Mouse (Mus musculus): ENCODE data around the gene Coq8a. TPM values are rescaled to one million over a fixed set of nuclear protein-coding genes. Genes with fewer than 3 reads are reported as not detected.

Coq8a gene
- polyA plus RNA-seq, 1 experiment from 2014 or later, result 2.7 TPM

DNA sequence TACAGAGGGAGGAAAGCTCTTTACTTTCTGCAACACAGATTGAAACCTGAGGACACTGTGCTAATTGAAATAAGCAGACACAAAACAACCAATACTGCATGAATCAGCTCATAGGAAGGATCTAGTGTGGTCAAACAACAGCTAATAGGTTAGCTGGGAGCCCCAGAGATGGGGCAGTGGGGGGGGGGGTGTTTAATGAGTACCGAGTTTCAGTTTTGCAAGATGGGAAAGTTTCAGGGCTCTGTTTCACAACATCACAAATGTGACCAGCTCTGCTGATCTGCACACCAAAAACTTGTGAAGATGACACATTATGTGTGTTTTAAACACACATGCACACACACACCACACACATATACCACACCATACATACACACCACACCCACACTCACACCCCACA, 22.6 kb upstream of the Coq8a start:
- H3K36me3 ChIP-seq (replicated peaks), result no peaks in the 10 kb centered on the region
- H3K4me1 ChIP-seq, result peaks cover 13% of the 10 kb centered on the region
- no peaks in the 10 kb centered on the region; the same call in none of the 2 replicates for H3K27me3 ChIP-seq (replicated peaks)
- H3K9ac ChIP-seq, result no peak overlapping the region
- ATAC-seq (replicated peaks), result no peak
- H3K9me3 ChIP-seq, result no peaks in the 10 kb centered on the region
- no peak overlapping the region for H3K4me3 ChIP-seq
- H3K27ac ChIP-seq, result no peak overlapping the region
- 89% methylated on average over 1 of the region's 1 CpGs for WGBS
- no peak overlapping the region for H3K4me2 ChIP-seq

DNA sequence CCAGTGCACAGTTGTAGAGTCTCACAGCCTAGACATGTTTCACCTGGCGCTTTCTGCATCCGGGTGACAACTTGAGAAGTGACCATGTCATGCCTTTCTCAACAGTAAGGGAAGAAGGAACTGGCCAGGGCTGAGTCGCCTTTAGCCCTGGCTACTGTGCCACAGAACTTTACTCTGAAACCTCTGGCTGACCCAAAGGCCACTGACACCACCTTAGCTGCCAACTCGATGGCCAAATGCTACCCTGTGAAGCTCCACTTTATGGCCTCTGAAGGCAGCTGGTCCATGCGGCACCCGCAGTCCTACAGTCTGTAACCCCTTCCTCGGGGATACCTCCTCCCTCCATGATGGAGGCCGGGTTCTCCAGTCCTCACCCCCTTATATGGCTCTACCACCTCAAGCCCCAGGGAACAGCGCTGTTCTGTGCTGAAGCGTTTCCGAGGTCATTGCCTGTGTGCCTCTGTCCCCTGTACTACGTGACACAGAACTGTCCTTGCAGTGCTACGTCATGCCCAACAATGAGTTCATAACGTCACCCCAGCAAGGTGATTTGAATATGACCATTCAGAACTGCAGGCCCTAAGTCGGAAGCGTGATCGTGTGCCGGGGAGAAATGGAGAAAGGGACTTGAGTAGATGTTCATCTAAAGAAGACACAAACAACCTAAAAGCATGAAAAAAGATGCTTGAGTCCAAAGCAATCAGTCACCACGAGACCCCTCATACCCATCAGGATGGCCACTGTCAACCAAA, 21.6 kb upstream of the Coq8a start:
- H3K27ac ChIP-seq, result no peak overlapping the region
- H3K36me3 ChIP-seq (replicated peaks), result no peaks in the 10 kb centered on the region
- H3K9ac ChIP-seq, result no peak overlapping the region
- peaks cover 7% of the 10 kb centered on the region for H3K4me1 ChIP-seq
- no peaks in the 10 kb centered on the region for H3K9me3 ChIP-seq
- ATAC-seq (replicated peaks), result no peak
- 92% methylated on average over 19 of the region's 19 CpGs for WGBS
- H3K4me3 ChIP-seq, result no peak overlapping the region
- H3K4me2 ChIP-seq, result no peak overlapping the region
- H3K27me3 ChIP-seq (replicated peaks), result no peaks in the 10 kb centered on the region; the same call in none of the 2 replicates

- no peaks in the 10 kb centered on the region for H3K9me3 ChIP-seq
- no peaks in the 10 kb centered on the region for H3K27me3 ChIP-seq (replicated peaks)
- H3K27ac ChIP-seq, result no peak overlapping the region
- no peak overlapping the region for H3K4me2 ChIP-seq
- no peak overlapping the region for H3K9ac ChIP-seq
- WGBS, result 66% methylated on average over 5 of the region's 5 CpGs
- H3K4me1 ChIP-seq, result no peaks in the 10 kb centered on the region
- no peaks in the 10 kb centered on the region for H3K36me3 ChIP-seq (replicated peaks)
- no peak for ATAC-seq (replicated peaks)
- H3K4me3 ChIP-seq, result no peak overlapping the region
These were observed 17.3 kb upstream of the Coq8a start for GRCm38 (mm10) chr1:180216541-180217276.

- no peaks in the 10 kb centered on the region for H3K36me3 ChIP-seq (replicated peaks)
- no peaks in the 10 kb centered on the region for H3K4me1 ChIP-seq
- H3K9me3 ChIP-seq, result no peaks in the 10 kb centered on the region
- H3K9ac ChIP-seq, result no peak overlapping the region
- no peaks in the 10 kb centered on the region for H3K27me3 ChIP-seq (replicated peaks)
- no peak overlapping the region for H3K4me2 ChIP-seq
- H3K27ac ChIP-seq, result no peak overlapping the region
- 15% methylated on average over 4 of the region's 4 CpGs for WGBS
- H3K4me3 ChIP-seq, result no peak overlapping the region
- 0 out of 2 replicates have a peak, but pooled peaks have one; percentile 42 for ATAC-seq (replicated peaks)
These were observed 15.6 kb upstream of the Coq8a start for GRCm38 (mm10) chr1:180215044-180215443.

GRCm38 (mm10) chr1:180212911-180213310, 13.5 kb upstream of the Coq8a start:
- 90% methylated on average over 5 of the region's 5 CpGs for WGBS
- Histone ChIP-seq H3K36me3 (replicated peaks) (no peaks in the 10 kb centered on the region), H3K4me1 (no peaks in the 10 kb centered on the region), H3K27ac (no peak overlapping the region), H3K9ac (no peak overlapping the region), H3K4me3 (no peak overlapping the region), H3K4me2 (no peak overlapping the region), H3K9me3 (no peaks in the 10 kb centered on the region), H3K27me3 (replicated peaks) (no peaks in the 10 kb centered on the region)
- no peak for ATAC-seq (replicated peaks)

- Histone ChIP-seq H3K27ac (no peak overlapping the region), H3K4me2 (no peak overlapping the region), H3K4me1 (no peaks in the 10 kb centered on the region), H3K36me3 (replicated peaks) (no peaks in the 10 kb centered on the region), H3K27me3 (replicated peaks) (no peaks in the 10 kb centered on the region), H3K9ac (no peak overlapping the region), H3K9me3 (no peaks in the 10 kb centered on the region), H3K4me3 (no peak overlapping the region)
- ATAC-seq (replicated peaks), result no peak
- 82% methylated on average over 9 of the region's 9 CpGs for WGBS
These were observed 11.4 kb upstream of the Coq8a start for GRCm38 (mm10) chr1:180210781-180211271.

DNA sequence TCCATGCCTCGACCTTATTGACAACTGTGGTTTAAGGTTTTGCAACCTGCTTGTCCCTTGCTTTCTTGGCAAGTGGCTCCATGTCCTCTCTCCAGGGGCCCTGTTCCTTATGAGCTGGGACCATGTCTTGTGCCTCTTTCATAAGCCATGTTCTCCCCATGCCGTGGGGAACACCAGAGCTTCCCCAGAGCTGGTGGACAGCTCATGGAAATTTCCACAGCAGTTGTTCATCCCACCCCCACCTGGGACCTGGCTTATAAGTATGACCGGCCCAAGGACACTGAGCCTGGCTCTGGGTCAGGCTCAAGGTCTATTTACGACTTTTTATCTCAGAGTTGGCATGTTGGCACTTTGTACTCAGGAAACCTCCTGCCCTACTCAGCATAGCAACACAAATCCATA, 10.6 kb upstream of the Coq8a start:
- Histone ChIP-seq H3K4me1 (no peaks in the 10 kb centered on the region), H3K27ac (no peak overlapping the region), H3K27me3 (replicated peaks) (no peaks in the 10 kb centered on the region), H3K9me3 (no peaks in the 10 kb centered on the region), H3K9ac (no peak overlapping the region), H3K4me3 (no peak overlapping the region), H3K36me3 (replicated peaks) (no peaks in the 10 kb centered on the region), H3K4me2 (no peak overlapping the region)
- 73% methylated on average over 4 of the region's 4 CpGs for WGBS
- ATAC-seq (replicated peaks), result no peak

DNA sequence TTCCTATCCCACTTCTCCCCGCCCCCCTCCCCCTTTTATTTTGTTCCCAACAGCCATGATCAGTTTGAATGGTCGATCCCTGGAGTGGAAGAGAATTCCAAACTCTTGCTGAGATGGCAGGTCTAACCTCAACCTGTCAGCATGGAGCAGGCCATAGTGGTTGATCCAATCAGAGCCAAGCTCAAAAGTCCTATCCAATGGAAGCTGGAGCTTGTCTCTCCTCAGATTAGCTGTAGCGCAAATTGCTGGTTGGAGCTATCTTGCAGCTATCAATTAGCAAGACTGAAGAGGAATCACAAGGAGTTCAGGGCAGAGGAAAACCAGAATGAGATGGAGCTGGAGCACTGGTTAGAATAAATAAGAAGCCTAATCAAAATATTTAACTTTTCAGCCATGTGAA, 9.0 kb upstream of the Coq8a start:
- WGBS, result 78% methylated on average over 3 of the region's 3 CpGs
- no peak overlapping the region for H3K27ac ChIP-seq
- no peak overlapping the region for H3K4me3 ChIP-seq
- H3K4me2 ChIP-seq, result no peak overlapping the region
- no peaks in the 10 kb centered on the region for H3K36me3 ChIP-seq (replicated peaks)
- H3K27me3 ChIP-seq (replicated peaks), result no peaks in the 10 kb centered on the region
- no peak overlapping the region for H3K9ac ChIP-seq
- H3K9me3 ChIP-seq, result no peaks in the 10 kb centered on the region
- no peak for ATAC-seq (replicated peaks)
- no peaks in the 10 kb centered on the region for H3K4me1 ChIP-seq

DNA sequence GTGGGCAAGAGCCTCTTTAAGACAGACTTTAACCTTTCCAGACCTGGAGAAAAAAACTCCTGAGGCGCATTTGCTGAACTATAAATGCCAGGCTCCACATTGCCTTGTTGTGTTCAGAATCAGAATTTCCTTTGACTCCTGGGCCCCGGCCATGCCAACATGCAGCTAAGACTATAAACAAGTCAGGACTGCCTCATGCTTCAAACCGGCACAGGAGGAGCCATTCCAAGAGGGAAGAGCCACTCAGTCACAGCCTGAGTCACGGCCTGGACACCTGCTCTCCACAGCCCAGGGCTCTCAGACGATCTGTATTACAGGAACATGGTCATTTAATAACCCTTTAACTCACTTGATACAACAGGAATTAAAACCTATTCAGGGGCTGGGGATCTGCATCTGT, 1.3 kb upstream of the Coq8a start:
- H3K9me3 ChIP-seq, result no peaks in the 10 kb centered on the region
- 74% methylated on average over 5 of the region's 5 CpGs for WGBS
- H3K36me3 ChIP-seq (replicated peaks), result no peaks in the 10 kb centered on the region

DNA sequence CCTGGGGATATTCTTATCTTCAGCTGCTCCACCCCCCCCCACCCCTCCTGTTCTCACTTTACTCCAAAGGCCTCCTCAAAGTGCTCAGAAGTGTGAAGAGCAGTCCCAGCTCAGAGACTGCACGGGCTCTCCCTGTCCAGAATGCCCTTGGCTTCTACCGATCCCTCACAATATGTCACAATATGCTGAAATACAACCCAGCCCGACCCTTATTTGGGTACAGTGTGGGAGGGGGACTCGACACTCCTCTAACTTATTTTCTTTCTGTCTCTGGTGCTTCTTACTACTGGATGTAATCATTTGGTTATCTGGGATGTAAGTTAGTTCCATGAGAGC, 281 bp upstream of the Coq8a start:
- 73% methylated on average over 4 of the region's 4 CpGs for WGBS
- peaks cover 11% of the 10 kb centered on the region for H3K4me1 ChIP-seq
- no peak overlapping the region for H3K4me2 ChIP-seq
- H3K9me3 ChIP-seq, result no peaks in the 10 kb centered on the region
- no peak overlapping the region for H3K9ac ChIP-seq
- no peak overlapping the region for H3K4me3 ChIP-seq
- H3K27ac ChIP-seq, result no peak overlapping the region
- H3K27me3 ChIP-seq (replicated peaks), result no peaks in the 10 kb centered on the region; the same call in 1 of the 2 replicates
- H3K36me3 ChIP-seq (replicated peaks), result no peaks in the 10 kb centered on the region
- ATAC-seq (replicated peaks), result no peak

More for the DNA sequence above, 1.3 kb upstream of the Coq8a start:
- Histone ChIP-seq H3K27ac (no peak overlapping the region), H3K4me3 (no peak overlapping the region), H3K9ac (no peak overlapping the region), H3K4me1 (peaks cover 6% of the 10 kb centered on the region; the same call in 1 of the 2 replicates), H3K27me3 (replicated peaks) (no peaks in the 10 kb centered on the region), H3K4me2 (no peak overlapping the region)
- no peak for ATAC-seq (replicated peaks)

- peaks cover 11% of the 10 kb centered on the region for H3K4me1 ChIP-seq
- no peak overlapping the region for H3K9ac ChIP-seq
- no peak overlapping the region for H3K4me2 ChIP-seq
- H3K36me3 ChIP-seq (replicated peaks), result no peaks in the 10 kb centered on the region
- no peak for ATAC-seq (replicated peaks)
- no peak overlapping the region for H3K4me3 ChIP-seq
- H3K27ac ChIP-seq, result no peak overlapping the region
- no peaks in the 10 kb centered on the region for H3K9me3 ChIP-seq
- H3K27me3 ChIP-seq (replicated peaks), result peaks cover 5% of the 10 kb centered on the region
- 90% methylated on average over 3 of the region's 3 CpGs for WGBS
These were observed 1.4 kb downstream of the Coq8a start for GRCm38 (mm10) chr1:180197956-180198355.

DNA sequence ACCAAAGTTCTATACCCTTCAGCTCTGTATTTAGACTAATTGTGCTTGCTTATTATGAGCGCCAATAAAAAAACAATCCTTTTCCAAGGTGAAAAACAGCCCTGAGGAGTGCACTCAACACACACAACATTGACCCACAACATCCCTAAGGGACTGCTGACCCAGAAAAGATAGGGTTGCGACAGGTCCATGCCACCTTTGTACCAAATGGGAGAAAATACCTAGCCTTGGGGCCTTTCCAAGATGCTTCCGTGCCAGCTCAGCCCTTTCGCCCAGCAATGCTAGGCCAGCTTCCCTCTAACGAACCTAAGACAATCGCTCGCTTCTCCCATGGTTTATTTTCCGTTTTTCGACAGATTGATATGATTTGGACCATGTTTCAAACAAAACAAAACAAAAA, 2.9 kb downstream of the Coq8a start:
- ATAC-seq (replicated peaks), result no peak
- Histone ChIP-seq H3K4me2 (peak overlapping the region; percentile 79), H3K4me1 (peaks cover 11% of the 10 kb centered on the region), H3K27ac (no peak overlapping the region), H3K4me3 (peak overlapping the region; percentile 64), H3K27me3 (replicated peaks) (peaks cover 5% of the 10 kb centered on the region), H3K9me3 (no peaks in the 10 kb centered on the region), H3K9ac (no peak overlapping the region), H3K36me3 (replicated peaks) (no peaks in the 10 kb centered on the region)
- 93% methylated on average over 9 of the region's 9 CpGs for WGBS

Measured in midbrain, embryonic 15.5 days (tissue).